Mouse (Mus musculus): ENCODE measurements at regions not wholly inside any gene's neighbourhood (a gene's known extent, or its start where the extent isn't known, plus 50 kb on each side); places are given as distances from the start of the nearest gene placed in this dataset.

DNA sequence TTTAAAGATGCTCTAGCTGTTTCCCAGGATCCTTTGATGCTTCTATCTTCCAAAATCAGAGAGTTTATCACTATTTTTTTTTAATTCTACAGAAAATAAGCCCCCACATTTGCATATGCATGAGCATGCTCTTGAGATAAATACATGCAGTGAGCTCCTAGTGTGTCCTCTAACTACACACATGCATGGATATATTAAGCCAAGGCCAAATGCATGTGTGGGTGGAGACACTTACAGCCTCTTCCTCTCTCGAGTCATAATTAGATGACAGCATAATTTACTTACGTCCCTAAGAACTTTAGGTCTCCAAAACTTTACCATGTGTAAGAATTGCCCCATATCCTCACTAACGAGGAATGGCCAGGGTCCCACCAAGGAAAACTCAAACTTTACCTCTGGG lies 189.9 kb upstream of the Gcfc2 start (continued):
- no peak for TF ChIP-seq USF2 (IDR thresholded peaks at IDR 0.05; ENCODE audit: borderline replicate concordance in 1 of 2, insufficient read depth in 1 of 2, low read depth in 1 of 2, low read length in 2 of 2)

DNA sequence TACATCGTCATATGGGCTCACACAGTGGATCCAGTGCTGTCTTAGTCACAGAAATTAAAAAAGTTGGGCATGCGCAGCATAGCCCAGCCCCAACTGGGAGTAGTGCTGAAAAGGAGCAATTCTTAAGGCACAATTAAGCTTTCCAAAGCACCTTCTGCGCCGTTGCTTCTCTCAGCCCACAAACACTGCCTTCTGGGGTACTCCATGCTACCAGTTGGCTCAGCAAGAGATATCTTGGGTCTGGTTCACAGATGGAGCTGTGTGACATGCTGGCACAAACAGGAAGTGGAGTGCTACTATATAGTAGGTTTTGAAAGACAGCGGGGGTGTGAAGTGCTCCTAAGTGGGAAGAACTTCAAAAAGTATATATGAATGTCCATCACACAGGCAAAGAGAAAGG lies 185.0 kb upstream of the Gcfc2 start:
- Histone ChIP-seq H3K4me3 (ENCODE audit: control insufficient read depth in 1 of 2, insufficient read depth in 1 of 2, low read depth in 2 of 2, low read length in 2 of 2) (no peak overlapping the region), H3K27ac (ENCODE audit: control insufficient read depth, low read depth, low read length) (no peak overlapping the region), H3K36me3 (ENCODE audit: control insufficient read depth in 1 of 2, insufficient read depth in 2 of 2, low read length in 2 of 2) (no peaks in the 10 kb centered on the region), H3K79me2 (ENCODE audit: control insufficient read depth, insufficient read depth, low read length, poor library complexity) (no peaks in the 10 kb centered on the region), H3K4me1 (ENCODE audit: control insufficient read depth in 1 of 2, insufficient read depth in 2 of 2, low read length in 2 of 2) (no peaks in the 10 kb centered on the region), H3K9me3 (replicated peaks; ENCODE audit: insufficient read depth, low read length) (no peaks in the 10 kb centered on the region), H3K9ac (ENCODE audit: control insufficient read depth, low read depth, low read length, poor library complexity, severe bottlenecking) (no peak overlapping the region), H3K27me3 (ENCODE audit: control insufficient read depth in 1 of 2, insufficient read depth in 2 of 2, low read length in 2 of 2) (no peaks in the 10 kb centered on the region; a peak in 1 of 4 replicates)
- TF ChIP-seq ZMIZ1 (IDR thresholded peaks at IDR 0.05; ENCODE audit: low read depth, low read length) (no peak), POLR2AphosphoS5 (IDR thresholded peaks at IDR 0.05; ENCODE audit: borderline replicate concordance, low read depth, low read length) (no peak), NELFE (IDR thresholded peaks at IDR 0.05; ENCODE audit: low read depth, low read length) (no peak), POLR2A (IDR thresholded peaks at IDR 0.05; ENCODE audit: control insufficient read depth in 1 of 2, insufficient read depth in 1 of 2, low read depth in 1 of 2, low read length in 2 of 2, poor library complexity in 1 of 2) (no peak)
- no peak for DNase-seq (ENCODE audit: low read depth, low spot score)

DNA sequence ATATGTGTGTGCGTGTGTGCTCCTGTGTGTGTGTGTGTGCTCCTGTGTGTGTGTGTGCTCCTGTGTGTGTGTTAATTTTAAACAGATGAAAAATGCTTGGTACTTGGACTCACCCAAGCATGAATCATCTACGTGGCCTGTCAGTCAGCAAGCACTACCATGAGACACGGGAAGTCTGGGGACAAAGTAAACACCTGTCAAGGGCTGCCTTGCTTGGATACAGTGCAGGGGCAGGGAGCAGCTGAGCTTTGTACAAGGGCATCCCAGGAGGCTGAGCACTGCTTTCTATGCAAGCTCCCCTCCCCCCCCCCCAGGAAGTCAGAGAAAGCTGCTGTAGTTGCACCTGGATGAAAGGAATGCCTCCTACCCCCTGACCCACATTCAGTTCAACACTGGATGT lies 173.8 kb upstream of the Gcfc2 start:
- H3K27ac ChIP-seq (ENCODE audit: control insufficient read depth, low read depth, low read length) = no peak overlapping the region
- H3K36me3 ChIP-seq (ENCODE audit: control insufficient read depth in 1 of 2, insufficient read depth in 2 of 2, low read length in 2 of 2) = no peaks in the 10 kb centered on the region
- no peaks in the 10 kb centered on the region for H3K27me3 ChIP-seq (ENCODE audit: control insufficient read depth in 1 of 2, insufficient read depth in 2 of 2, low read length in 2 of 2)
- no peak for DNase-seq (ENCODE audit: low read depth, low spot score)
- H3K9me3 ChIP-seq (replicated peaks; ENCODE audit: insufficient read depth, low read length) = no peaks in the 10 kb centered on the region
- no peak overlapping the region for H3K9ac ChIP-seq (ENCODE audit: control insufficient read depth, low read depth, low read length, poor library complexity, severe bottlenecking)
- H3K4me1 ChIP-seq (ENCODE audit: control insufficient read depth in 1 of 2, insufficient read depth in 2 of 2, low read length in 2 of 2) = no peaks in the 10 kb centered on the region
- no peak overlapping the region for H3K4me3 ChIP-seq (ENCODE audit: control insufficient read depth in 1 of 2, insufficient read depth in 1 of 2, low read depth in 2 of 2, low read length in 2 of 2)
- no peak for TF ChIP-seq TCF12 (IDR thresholded peaks at IDR 0.05; ENCODE audit: low read depth, low read length)
- TF ChIP-seq ETS1 (IDR thresholded peaks at IDR 0.05; ENCODE audit: low read depth, low read length) = no peak
- no peak for TF ChIP-seq POLR2AphosphoS5 (IDR thresholded peaks at IDR 0.05; ENCODE audit: borderline replicate concordance, low read depth, low read length)
- no peaks in the 10 kb centered on the region for H3K79me2 ChIP-seq (ENCODE audit: control insufficient read depth, insufficient read depth, low read length, poor library complexity)

DNA sequence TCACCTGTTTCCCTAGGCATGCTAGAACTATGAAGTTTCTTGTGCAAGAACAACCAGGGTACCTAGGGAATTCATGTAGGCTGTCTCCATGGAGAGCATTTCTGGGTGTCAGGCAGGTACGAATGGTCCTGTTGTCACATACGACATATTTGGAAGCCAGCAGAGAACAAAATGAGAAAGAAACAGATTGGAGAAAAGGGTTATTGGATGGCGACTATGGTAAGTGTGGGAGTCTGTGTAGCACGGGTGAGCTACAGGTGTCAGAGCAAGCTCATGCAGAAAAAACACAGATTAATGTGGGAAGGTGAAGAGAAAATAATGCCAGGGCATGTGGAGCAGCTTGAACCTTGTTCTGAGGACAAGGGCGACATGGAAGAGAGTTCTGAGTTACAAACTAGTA lies 171.8 kb upstream of the Gcfc2 start:
- Histone ChIP-seq H3K4me1 (ENCODE audit: control insufficient read depth in 1 of 2, insufficient read depth in 2 of 2, low read length in 2 of 2) (no peaks in the 10 kb centered on the region), H3K27me3 (ENCODE audit: control insufficient read depth in 1 of 2, insufficient read depth in 2 of 2, low read length in 2 of 2) (no peaks in the 10 kb centered on the region), H3K36me3 (ENCODE audit: control insufficient read depth in 1 of 2, insufficient read depth in 2 of 2, low read length in 2 of 2) (no peaks in the 10 kb centered on the region), H3K9me3 (replicated peaks; ENCODE audit: insufficient read depth, low read length) (no peaks in the 10 kb centered on the region), H3K27ac (ENCODE audit: control insufficient read depth, low read depth, low read length) (no peak overlapping the region), H3K79me2 (ENCODE audit: control insufficient read depth, insufficient read depth, low read length, poor library complexity) (no peaks in the 10 kb centered on the region), H3K9ac (ENCODE audit: control insufficient read depth, low read depth, low read length, poor library complexity, severe bottlenecking) (no peak overlapping the region), H3K4me3 (ENCODE audit: control insufficient read depth in 1 of 2, insufficient read depth in 1 of 2, low read depth in 2 of 2, low read length in 2 of 2) (no peak overlapping the region)
- no peak for DNase-seq (ENCODE audit: low read depth, low spot score)
- TF ChIP-seq ETS1 (IDR thresholded peaks at IDR 0.05; ENCODE audit: low read depth, low read length) (no peak), GABPA (IDR thresholded peaks at IDR 0.05; ENCODE audit: low read depth, low read length) (no peak), POLR2A (IDR thresholded peaks at IDR 0.05; ENCODE audit: control insufficient read depth in 1 of 2, insufficient read depth in 1 of 2, low read depth in 1 of 2, low read length in 2 of 2, poor library complexity in 1 of 2) (no peak), POLR2AphosphoS5 (IDR thresholded peaks at IDR 0.05; ENCODE audit: borderline replicate concordance, low read depth, low read length) (no peak), MYB (IDR thresholded peaks at IDR 0.05; ENCODE audit: low read depth, low read length) (no peak), ZC3H11A (IDR thresholded peaks at IDR 0.05; ENCODE audit: low read depth, low read length) (no peak), NELFE (IDR thresholded peaks at IDR 0.05; ENCODE audit: low read depth, low read length) (no peak), JUND (IDR thresholded peaks at IDR 0.05; ENCODE audit: low read depth, low read length) (no peak), TBP (IDR thresholded peaks at IDR 0.05; ENCODE audit: low read depth, low read length) (no peak)

All from MEL (cell line).